Mouse (Mus musculus): ENCODE data around the gene Ugt2a2. TPM values are rescaled to one million over a fixed set of nuclear protein-coding genes. Genes with fewer than 3 reads are reported as not detected.
"Not testable (repeated sequence)": the region's sequence is repeated elsewhere in the genome, so short reads cannot be mapped to it uniquely, and the experiment has no call there.

Ugt2a2 gene
- total RNA-seq (2017) = not detected in 2 replicates

- no peak for ATAC-seq (replicated peaks in 1 of 2; ENCODE audit: insufficient read depth in 1 of 2, low FRiP score in 2 of 2, low TSS enrichment in 1 of 2, low read depth in 1 of 2, poor library complexity in 2 of 2, severe bottlenecking in 2 of 2)
These were observed at the start of gene Ugt2a2 for GRCm38 (mm10) chr5:87482160-87482559. Gene Ugt2a2, minus strand, starts transcription at chr5:87482260.

GRCm38 (mm10) chr5:87523561-87523960 lies 41.5 kb upstream of the Ugt2a2 start:
- not testable (repeated sequence) for ATAC-seq (replicated peaks in 1 of 2; ENCODE audit: insufficient read depth in 1 of 2, low FRiP score in 2 of 2, low TSS enrichment in 1 of 2, low read depth in 1 of 2, poor library complexity in 2 of 2, severe bottlenecking in 2 of 2)

- no peak for ATAC-seq (replicated peaks in 1 of 2; ENCODE audit: insufficient read depth in 1 of 2, low FRiP score in 2 of 2, low TSS enrichment in 1 of 2, low read depth in 1 of 2, poor library complexity in 2 of 2, severe bottlenecking in 2 of 2)
These were observed 23.9 kb upstream of the Ugt2a2 start for GRCm38 (mm10) chr5:87505776-87506458.

DNA sequence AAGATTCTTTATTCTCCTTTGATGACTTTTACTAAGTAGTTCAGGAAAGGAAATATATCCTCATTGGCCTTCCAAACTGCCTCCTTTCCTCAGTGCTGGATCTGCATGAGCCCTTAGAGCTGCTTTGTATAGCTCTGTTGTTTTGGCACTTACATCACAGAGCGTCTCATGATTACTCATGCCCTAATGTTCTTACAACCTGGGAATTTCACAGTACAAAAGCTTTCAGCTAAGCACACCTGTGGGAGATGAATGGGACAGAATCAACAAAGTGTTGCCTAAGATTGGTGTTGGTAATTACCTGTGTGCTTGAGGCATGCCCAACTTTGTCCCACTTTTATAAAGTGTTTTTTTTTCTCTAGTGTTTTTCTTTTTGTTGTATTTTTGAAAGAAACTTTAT lies 20.6 kb upstream of the Ugt2a2 start:
- no peak for ATAC-seq (replicated peaks in 1 of 2; ENCODE audit: insufficient read depth in 1 of 2, low FRiP score in 2 of 2, low TSS enrichment in 1 of 2, low read depth in 1 of 2, poor library complexity in 2 of 2, severe bottlenecking in 2 of 2)

- ATAC-seq (replicated peaks in 1 of 2; ENCODE audit: insufficient read depth in 1 of 2, low FRiP score in 2 of 2, low TSS enrichment in 1 of 2, low read depth in 1 of 2, poor library complexity in 2 of 2, severe bottlenecking in 2 of 2) = no peak
These were observed 17.3 kb upstream of the Ugt2a2 start for GRCm38 (mm10) chr5:87499341-87499740.

DNA sequence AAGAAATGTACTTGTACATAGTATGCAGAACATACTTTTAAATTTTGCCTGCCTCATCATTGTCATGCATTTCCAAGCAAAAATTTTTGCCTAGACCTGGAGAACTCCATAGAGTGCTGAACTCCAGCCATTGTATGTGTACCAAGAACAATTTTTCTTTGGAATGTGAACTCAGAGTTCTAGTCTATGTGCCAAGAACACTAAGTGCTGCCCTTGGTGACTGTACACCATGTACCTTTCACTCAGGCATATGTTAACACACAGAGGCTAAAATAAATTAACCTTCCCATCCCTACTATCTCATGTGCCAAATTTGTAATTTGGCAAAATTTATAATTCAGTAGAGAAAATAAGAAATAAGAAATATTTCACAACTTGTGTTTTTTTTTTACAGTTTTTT lies 16.9 kb upstream of the Ugt2a2 start:
- no peak for ATAC-seq (replicated peaks in 1 of 2; ENCODE audit: insufficient read depth in 1 of 2, low FRiP score in 2 of 2, low TSS enrichment in 1 of 2, low read depth in 1 of 2, poor library complexity in 2 of 2, severe bottlenecking in 2 of 2)

- ATAC-seq (replicated peaks in 1 of 2; ENCODE audit: insufficient read depth in 1 of 2, low FRiP score in 2 of 2, low TSS enrichment in 1 of 2, low read depth in 1 of 2, poor library complexity in 2 of 2, severe bottlenecking in 2 of 2) = no peak
These were observed 8.7 kb upstream of the Ugt2a2 start, which contains the start of gene Ugt2a1 for GRCm38 (mm10) chr5:87490771-87491170. Gene Ugt2a1, minus strand, starts transcription at chr5:87490871.

DNA sequence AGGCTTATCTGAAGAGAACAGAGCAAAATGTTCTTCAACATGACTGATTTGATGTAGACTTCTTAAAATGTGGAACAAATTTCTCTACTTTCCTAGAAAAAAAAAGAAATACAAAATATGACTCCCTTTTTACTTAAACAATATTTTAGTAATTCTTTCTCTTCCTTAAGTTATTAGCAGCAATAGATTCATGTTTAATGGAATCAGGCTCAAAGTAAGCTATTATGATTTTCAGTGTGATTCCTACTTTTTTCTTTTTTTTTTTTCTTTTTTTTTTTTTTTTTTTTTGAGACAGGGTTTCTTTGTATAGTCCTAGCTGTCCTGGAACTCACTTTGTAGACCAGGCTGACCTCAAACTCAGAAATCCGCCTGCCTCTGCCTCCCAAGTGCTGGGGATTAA lies 4.6 kb upstream of the Ugt2a2 start, which contains the start of gene Gm43638:
Gene Gm43638 (minus strand): TSS at position 101 of the 400 bp plus-strand sequence.
- ATAC-seq (replicated peaks in 1 of 2; ENCODE audit: insufficient read depth in 1 of 2, low FRiP score in 2 of 2, low TSS enrichment in 1 of 2, low read depth in 1 of 2, poor library complexity in 2 of 2, severe bottlenecking in 2 of 2) = not testable (repeated sequence)

DNA sequence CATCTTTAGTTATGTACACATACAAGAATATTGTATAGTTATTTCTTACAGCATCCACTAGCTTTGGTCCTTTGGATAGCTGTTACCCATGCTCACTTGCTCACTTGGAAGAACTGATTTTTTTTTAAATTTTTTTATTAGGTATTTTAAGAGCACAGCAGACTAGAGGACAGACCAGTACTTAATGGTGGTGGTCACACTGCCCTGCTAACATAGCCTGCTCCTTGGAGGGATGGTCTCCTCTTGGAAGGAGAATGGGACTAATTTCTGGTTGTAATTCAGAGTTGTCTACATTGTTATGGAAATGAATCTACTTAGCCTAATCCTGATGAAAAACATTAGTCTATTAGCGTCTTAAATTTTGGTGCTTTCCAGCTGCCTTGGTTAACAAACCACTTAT lies 23.2 kb downstream of the Ugt2a2 start:
- no peak for ATAC-seq (replicated peaks in 1 of 2; ENCODE audit: insufficient read depth in 1 of 2, low FRiP score in 2 of 2, low TSS enrichment in 1 of 2, low read depth in 1 of 2, poor library complexity in 2 of 2, severe bottlenecking in 2 of 2)

DNA sequence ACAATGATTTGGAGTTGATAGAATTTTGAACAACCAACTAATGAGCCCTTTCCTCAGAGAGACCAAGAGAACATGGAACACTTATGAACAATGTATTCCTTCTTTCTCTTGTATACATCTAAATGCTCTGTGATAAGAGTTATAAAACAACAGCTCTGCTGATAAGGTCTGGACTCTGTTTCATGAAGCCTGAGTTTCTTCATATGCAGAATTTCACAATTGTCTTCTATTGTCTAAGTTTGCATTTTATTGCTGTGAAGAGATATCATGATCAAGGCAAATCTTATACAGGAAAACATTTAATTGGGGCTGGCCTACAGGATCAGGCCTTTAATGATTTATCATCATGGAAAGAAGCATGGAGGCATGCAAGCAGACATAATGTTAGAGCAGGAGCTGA lies 24.4 kb downstream of the Ugt2a2 start:
- ATAC-seq (replicated peaks in 1 of 2; ENCODE audit: insufficient read depth in 1 of 2, low FRiP score in 2 of 2, low TSS enrichment in 1 of 2, low read depth in 1 of 2, poor library complexity in 2 of 2, severe bottlenecking in 2 of 2) = no peak

DNA sequence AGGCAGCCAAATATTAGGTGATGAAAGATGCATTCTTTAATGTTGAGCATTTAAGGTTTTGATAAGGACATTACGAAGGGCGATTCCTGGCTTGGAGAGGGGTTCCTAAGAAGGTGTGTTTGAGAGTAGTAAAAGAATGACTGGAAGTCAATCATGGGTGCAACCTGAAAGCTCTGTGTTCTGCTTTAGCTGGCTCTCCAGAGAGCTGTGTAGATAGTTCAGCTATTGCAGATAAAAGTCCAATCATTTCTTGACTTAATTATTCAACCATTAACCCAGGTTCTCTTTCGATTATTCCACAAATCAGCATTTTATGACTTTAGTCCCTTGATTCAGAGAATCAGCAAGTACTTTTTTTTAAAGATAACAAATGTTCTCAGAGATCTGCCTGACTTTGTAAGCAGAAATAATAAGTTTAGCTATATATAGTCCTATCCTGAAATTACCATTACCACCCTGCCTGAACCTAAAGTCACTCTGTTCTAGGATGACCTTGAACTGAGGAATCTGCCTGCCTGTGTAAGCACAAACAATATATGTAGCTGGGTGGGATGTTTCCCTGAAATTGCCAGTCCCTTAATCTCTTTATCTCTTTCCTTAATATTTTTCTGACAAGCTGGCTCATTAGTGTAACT lies 25.7 kb downstream of the Ugt2a2 start:
- no peak for ATAC-seq (replicated peaks in 1 of 2; ENCODE audit: insufficient read depth in 1 of 2, low FRiP score in 2 of 2, low TSS enrichment in 1 of 2, low read depth in 1 of 2, poor library complexity in 2 of 2, severe bottlenecking in 2 of 2)

GRCm38 (mm10) chr5:87455519-87455918 lies 26.5 kb downstream of the Ugt2a2 start:
- no peak for ATAC-seq (replicated peaks in 1 of 2; ENCODE audit: insufficient read depth in 1 of 2, low FRiP score in 2 of 2, low TSS enrichment in 1 of 2, low read depth in 1 of 2, poor library complexity in 2 of 2, severe bottlenecking in 2 of 2)

DNA sequence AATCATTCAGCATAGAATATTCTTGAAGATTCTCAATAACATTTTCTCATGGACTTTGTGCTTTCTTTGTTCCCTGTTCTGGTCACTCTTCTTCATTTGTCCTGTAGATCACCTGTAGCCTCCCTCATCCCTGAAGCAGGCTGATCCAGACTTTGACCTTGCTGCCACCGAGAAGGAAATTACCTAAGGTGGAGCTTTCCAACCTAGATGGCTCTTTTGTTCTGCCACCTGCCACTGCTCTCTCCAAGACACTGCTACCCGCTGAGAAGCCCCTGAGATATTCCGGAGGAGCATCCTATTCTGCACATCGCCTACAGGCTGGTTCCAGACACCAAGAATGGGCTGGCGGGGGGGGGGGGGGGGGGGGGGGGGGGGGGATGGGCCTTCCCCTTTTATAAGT lies 29.5 kb downstream of the Ugt2a2 start:
- ATAC-seq (replicated peaks in 1 of 2; ENCODE audit: insufficient read depth in 1 of 2, low FRiP score in 2 of 2, low TSS enrichment in 1 of 2, low read depth in 1 of 2, poor library complexity in 2 of 2, severe bottlenecking in 2 of 2) = not testable (repeated sequence)

- ATAC-seq (replicated peaks in 1 of 2; ENCODE audit: insufficient read depth in 1 of 2, low FRiP score in 2 of 2, low TSS enrichment in 1 of 2, low read depth in 1 of 2, poor library complexity in 2 of 2, severe bottlenecking in 2 of 2) = no peak
These were observed 45.8 kb downstream of the Ugt2a2 start for GRCm38 (mm10) chr5:87436264-87436663.

DNA sequence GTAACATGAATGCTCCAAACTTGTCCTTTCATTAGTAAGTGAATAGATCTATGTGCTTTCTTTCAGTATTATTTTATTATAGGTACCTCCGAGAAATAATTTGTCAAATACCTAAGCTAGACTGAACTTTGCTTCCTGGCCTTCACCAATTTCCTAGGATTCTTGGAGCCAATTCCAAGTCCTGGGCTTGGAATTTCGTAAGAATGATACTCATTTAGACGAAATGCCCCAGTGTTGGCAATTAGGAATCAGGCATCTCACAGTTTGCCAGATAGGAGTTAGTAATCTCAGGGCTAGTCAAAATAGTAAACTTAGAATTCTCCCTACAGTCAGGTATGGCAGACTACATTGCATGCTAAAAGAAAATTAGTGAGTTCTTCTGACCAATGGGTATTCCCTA lies 56.4 kb downstream of the Ugt2a2 start:
- no peak for ATAC-seq (replicated peaks in 1 of 2; ENCODE audit: insufficient read depth in 1 of 2, low FRiP score in 2 of 2, low TSS enrichment in 1 of 2, low read depth in 1 of 2, poor library complexity in 2 of 2, severe bottlenecking in 2 of 2)

DNA sequence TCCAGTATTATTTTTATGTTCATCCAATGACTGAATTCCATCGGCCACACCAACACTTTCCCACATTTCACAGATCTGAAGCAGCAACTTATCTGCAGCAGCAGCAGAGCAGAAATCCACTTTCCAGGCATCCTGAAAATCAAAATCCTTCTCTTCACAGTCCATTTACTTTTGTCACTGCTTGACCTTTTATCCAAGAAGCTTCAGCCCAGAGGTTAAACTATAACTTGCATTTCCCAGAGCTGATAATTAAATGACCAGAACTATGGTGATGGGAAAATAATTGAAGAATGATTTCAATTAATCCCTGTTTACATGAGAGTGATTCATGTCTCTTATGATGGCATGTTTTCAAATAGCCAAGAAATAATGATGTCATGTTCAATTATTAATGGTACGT lies 58.0 kb downstream of the Ugt2a2 start, which contains the start of gene Ugt2b38:
Gene Ugt2b38 (minus strand): TSS at position 163 of the 400 bp plus-strand sequence.
- not testable (repeated sequence) for ATAC-seq (replicated peaks in 1 of 2; ENCODE audit: insufficient read depth in 1 of 2, low FRiP score in 2 of 2, low TSS enrichment in 1 of 2, low read depth in 1 of 2, poor library complexity in 2 of 2, severe bottlenecking in 2 of 2)
